Mouse (Mus musculus) heart, embryonic 11.5 days (tissue): ENCODE measurements around the gene Olfr820. TPM values are rescaled to one million over a fixed set of nuclear protein-coding genes. Genes with fewer than 3 reads are reported as not detected.
"Not testable (repeated sequence)": the region's sequence is repeated elsewhere in the genome, so short reads cannot be mapped to it uniquely, and the experiment has no call there.

Experiments
- ATAC-seq: fragments of 200-750 bp; cut with Nextera tagmentation; replicated peaks from 2 replicates; pipeline ENCODE4 v1.8.0; 2017; ENCODE audit warnings: moderate library complexity; ENCODE audit not compliant: insufficient number of reproducible peaks, low FRiP score, low TSS enrichment
- H3K27ac ChIP-seq: fragments of 300-500 bp; sonication (generic); 2 replicates; pipeline ENCODE4 v1.5.1; 2014; ENCODE audit warnings: mild to moderate bottlenecking, low read depth, low read length
- H3K27me3 ChIP-seq: fragments of 300-500 bp; sonication (generic); 2 replicates; pipeline ENCODE4 v1.6.1; 2014; ENCODE audit warnings: mild to moderate bottlenecking, low read length, mixed read lengths; ENCODE audit not compliant: control insufficient read depth, insufficient read depth
- H3K36me3 ChIP-seq: fragments of 300-500 bp; sonication (generic); 2 replicates; pipeline ENCODE4 v1.6.1; 2014; ENCODE audit warnings: mild to moderate bottlenecking, low read length, moderate library complexity, mixed read lengths; ENCODE audit not compliant: control insufficient read depth, insufficient read depth
- H3K4me1 ChIP-seq: fragments of 300-500 bp; sonication (generic); 2 replicates; pipeline ENCODE4 v1.6.1; 2014; ENCODE audit warnings: low read length; ENCODE audit not compliant: control insufficient read depth, insufficient read depth
- H3K4me2 ChIP-seq: fragments of 300-500 bp; sonication (generic); 2 replicates; pipeline ENCODE4 v1.6.1; 2014; ENCODE audit warnings: mild to moderate bottlenecking, moderate library complexity
- H3K4me3 ChIP-seq: fragments of 300-500 bp; sonication (generic); 2 replicates; pipeline ENCODE4 v1.5.1; 2014; ENCODE audit warnings: low read depth, low read length
- H3K9ac ChIP-seq: fragments of 300-500 bp; sonication (generic); 2 replicates; pipeline ENCODE4 v1.6.1; 2014; ENCODE audit warnings: mild to moderate bottlenecking, low read depth, low read length, moderate library complexity
- H3K9me3 ChIP-seq: fragments of 300-500 bp; sonication (generic); replicated peaks from 2 replicates; pipeline ENCODE4 v1.6.1; 2016; ENCODE audit warnings: low read length; ENCODE audit not compliant: control insufficient read depth
- WGBS: fragments of 180-500 bp; shearing (Covaris S2); extraction: QIAGEN DNeasy Blood & Tissue Kit; methylation state at CpG from one replicate; pipeline ENCODE4 v1.1.7; 2014; ENCODE audit not compliant: insufficient replicate concordance; 5-methylcytosine and 5-hydroxymethylcytosine counted together
- polyA plus RNA-seq: library from polyadenylated mRNA; unstranded; fragments of >200 nt; fragmentation: Nextera tagmentation; extraction: Ambion mirVana; gene quantifications from 2 replicates; pipeline ENCODE4 v1.2.1, GENCODE M21; 2014

Olfr820 gene
- not detected in 2 replicates for polyA plus RNA-seq

- no peak for ATAC-seq
- Histone ChIP-seq H3K9me3 (no peaks in the 10 kb centered on the region), H3K27ac (no peak within 1 kb of the TSS), H3K4me3 (no peak within 1 kb of the TSS), H3K4me2 (no peak within 1 kb of the TSS), H3K27me3 (no peaks in the 10 kb centered on the region), H3K4me1 (no peaks in the 10 kb centered on the region), H3K36me3 (no peaks in the 10 kb centered on the region), H3K9ac (no peak within 1 kb of the TSS)
Observed at GRCm38 (mm10) chr10:130012321-130012720, at the start of gene Olfr820. Gene Olfr820 (plus strand): TSS chr10:130012621.

GRCm38 (mm10) chr10:129966232-129966631 is 46.2 kb upstream of the Olfr820 start:
- H3K9ac ChIP-seq, ATAC-seq, H3K9me3 ChIP-seq, H3K4me1 ChIP-seq, H3K27ac ChIP-seq, H3K36me3 ChIP-seq, H3K27me3 ChIP-seq, H3K4me2 ChIP-seq, H3K4me3 ChIP-seq: not testable (repeated sequence)
- WGBS = 95% methylated on average over 2 of the region's 3 CpGs

- not testable (repeated sequence) for H3K27me3 ChIP-seq, H3K36me3 ChIP-seq, H3K4me1 ChIP-seq, H3K4me2 ChIP-seq, ATAC-seq, H3K9me3 ChIP-seq, H3K27ac ChIP-seq, H3K4me3 ChIP-seq, H3K9ac ChIP-seq
- WGBS = 69% methylated on average over 2 of the region's 2 CpGs
Observed at GRCm38 (mm10) chr10:129967166-129967565, 45.3 kb upstream of the Olfr820 start, which contains the start of gene Olfr819. Gene Olfr819 (minus strand): TSS chr10:129967266.

DNA sequence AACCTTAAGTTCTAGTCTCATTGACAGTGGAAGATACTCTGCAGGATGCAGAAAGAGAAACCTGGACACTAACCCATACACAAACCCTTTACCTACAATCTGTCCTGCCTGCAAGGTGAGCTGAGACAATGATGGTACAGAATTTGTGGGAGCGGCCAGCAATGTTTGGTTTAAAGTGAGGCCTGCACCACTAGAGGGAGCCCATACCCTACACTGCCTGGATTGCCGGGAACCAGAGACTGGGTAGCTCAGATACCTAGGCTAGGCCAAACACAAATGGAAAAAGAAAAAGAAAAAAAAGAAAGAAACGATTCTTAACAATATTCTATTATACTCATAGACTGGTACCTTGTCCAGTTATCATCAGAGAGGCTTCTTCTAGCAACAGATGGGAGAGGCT is 39.4 kb upstream of the Olfr820 start:
- ATAC-seq, H3K9ac ChIP-seq, H3K36me3 ChIP-seq, H3K27ac ChIP-seq, H3K4me2 ChIP-seq, H3K27me3 ChIP-seq, H3K9me3 ChIP-seq, H3K4me3 ChIP-seq, H3K4me1 ChIP-seq: not testable (repeated sequence)
- no CpG with 5 or more reads among the region's 3 CpGs for WGBS

GRCm38 (mm10) chr10:129976040-129976439 is 36.4 kb upstream of the Olfr820 start, which contains the start of gene Olfr247:
Gene Olfr247 (minus strand): TSS chr10:129976140.
- not testable (repeated sequence) for H3K9me3 ChIP-seq, H3K4me2 ChIP-seq, ATAC-seq, H3K27ac ChIP-seq, H3K9ac ChIP-seq, H3K4me1 ChIP-seq, H3K4me3 ChIP-seq, H3K27me3 ChIP-seq, H3K36me3 ChIP-seq
- WGBS = no CpG with 5 or more reads among the region's 2 CpGs

- not testable (repeated sequence) for H3K9me3 ChIP-seq
Observed at GRCm38 (mm10) chr10:129981867-129982266, 30.6 kb upstream of the Olfr820 start.

DNA sequence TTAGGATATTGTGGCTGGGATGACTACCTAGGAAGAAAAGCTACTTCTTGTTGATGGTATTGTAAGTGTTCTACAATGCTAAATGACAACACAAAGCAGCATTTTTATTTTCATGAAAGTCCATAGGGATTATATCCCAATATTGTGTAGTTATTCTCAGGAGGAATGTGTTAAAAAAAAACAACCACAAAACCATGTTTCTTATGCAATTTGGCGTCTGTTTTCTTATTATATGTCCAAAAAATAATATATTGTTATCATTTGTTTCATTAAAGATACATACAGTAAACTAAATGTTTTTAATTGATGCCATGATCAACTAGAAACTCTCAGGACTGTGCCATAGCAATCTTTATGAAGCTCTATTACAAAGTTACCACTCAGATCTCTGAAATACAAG is 27.5 kb upstream of the Olfr820 start, which contains the start of gene Gm10310:
Gene Gm10310, minus strand, starts transcription at position 101 of the 400 bp plus-strand sequence.
- H3K9ac ChIP-seq, H3K4me1 ChIP-seq, H3K4me3 ChIP-seq, H3K9me3 ChIP-seq, H3K27ac ChIP-seq, H3K27me3 ChIP-seq, ATAC-seq, H3K36me3 ChIP-seq, H3K4me2 ChIP-seq: not testable (repeated sequence)
- no CpG with 5 or more reads among the region's 1 CpGs for WGBS

More at GRCm38 (mm10) chr10:129981867-129982266, 30.6 kb upstream of the Olfr820 start:
- WGBS = no CpG with 5 or more reads among the region's 3 CpGs
- H3K9ac ChIP-seq, ATAC-seq, H3K4me1 ChIP-seq, H3K4me3 ChIP-seq, H3K36me3 ChIP-seq, H3K27me3 ChIP-seq, H3K4me2 ChIP-seq, H3K27ac ChIP-seq: not testable (repeated sequence)

DNA sequence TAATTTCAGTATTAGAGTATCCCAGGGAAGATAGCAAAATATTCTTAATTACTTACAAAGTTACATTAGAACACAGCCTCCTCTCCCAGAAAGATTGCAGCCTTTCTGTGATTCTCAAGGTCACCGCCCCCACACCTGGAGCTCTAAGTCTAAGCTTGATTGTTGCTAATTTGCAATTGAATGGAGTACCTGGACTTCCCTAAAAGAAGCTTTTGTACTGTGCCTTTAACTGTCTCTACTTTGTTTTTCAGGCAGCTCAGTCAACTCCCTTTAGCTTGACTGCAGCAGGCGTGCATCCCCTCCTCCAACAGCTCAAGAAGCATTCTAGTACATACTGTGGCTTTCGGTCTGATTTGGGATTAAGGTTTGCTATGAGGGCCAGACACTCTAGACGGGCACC is 8.3 kb upstream of the Olfr820 start:
- H3K4me1 ChIP-seq, H3K9me3 ChIP-seq, H3K27me3 ChIP-seq, H3K4me2 ChIP-seq, ATAC-seq, H3K27ac ChIP-seq, H3K36me3 ChIP-seq, H3K4me3 ChIP-seq, H3K9ac ChIP-seq: not testable (repeated sequence)
- 77% methylated on average over 4 of the region's 4 CpGs for WGBS

DNA sequence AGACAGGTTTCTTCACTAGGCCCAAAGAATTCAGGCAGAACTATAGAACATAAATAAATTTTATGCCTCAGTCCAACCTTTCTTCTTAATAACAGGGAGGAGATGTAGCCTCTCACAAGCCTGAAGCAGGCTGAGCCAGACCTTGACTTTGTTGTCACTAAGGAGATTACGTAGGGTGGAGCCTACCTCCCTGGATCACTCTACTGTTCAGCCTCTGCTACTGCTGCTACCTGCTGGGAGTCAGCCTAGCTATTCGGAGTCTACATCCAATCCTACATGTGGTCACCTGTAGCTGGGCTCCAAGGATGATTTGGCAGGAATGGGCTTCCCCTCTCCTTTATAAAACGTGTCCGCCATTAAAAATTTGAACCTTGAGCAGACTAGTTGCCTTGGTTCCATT is 7.1 kb upstream of the Olfr820 start:
- WGBS = 83% methylated on average over 4 of the region's 4 CpGs
- H3K4me1 ChIP-seq, H3K9me3 ChIP-seq, H3K36me3 ChIP-seq, H3K27ac ChIP-seq, ATAC-seq, H3K27me3 ChIP-seq, H3K4me3 ChIP-seq, H3K4me2 ChIP-seq, H3K9ac ChIP-seq: not testable (repeated sequence)
